Mouse (Mus musculus): ENCODE data around the gene Tnfrsf8. TPM values are rescaled to one million over a fixed set of nuclear protein-coding genes. Genes with fewer than 3 reads are reported as not detected.
"Not testable (repeated sequence)": the region's sequence is repeated elsewhere in the genome, so short reads cannot be mapped to it uniquely, and the experiment has no call there.

Tnfrsf8 gene
- total RNA-seq, 2 experiments from 2014 or later = 1.7 to 1.9 TPM

DNA sequence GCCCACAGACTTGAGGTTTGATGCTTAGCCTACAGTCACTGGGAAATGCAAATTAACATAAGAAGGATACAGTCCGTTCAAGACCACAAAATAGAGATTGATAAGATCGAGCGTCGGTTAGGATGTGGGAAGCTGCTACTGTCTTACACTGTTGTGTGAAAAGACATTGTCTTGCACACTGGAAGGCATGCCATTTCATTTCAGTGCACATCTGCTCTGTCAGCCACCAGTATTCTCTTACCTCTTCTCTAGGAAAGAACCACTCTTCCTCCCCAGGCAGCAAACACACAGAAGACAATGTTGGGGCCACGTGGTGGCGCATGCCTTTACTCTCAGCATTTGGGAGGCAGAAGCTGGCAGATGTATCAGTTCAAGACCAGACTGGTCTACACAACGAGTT is 2.4 kb downstream of the Tnfrsf8 start:
- no peak for DNase-seq (ENCODE audit: low spot score in 2 of 2)

DNA sequence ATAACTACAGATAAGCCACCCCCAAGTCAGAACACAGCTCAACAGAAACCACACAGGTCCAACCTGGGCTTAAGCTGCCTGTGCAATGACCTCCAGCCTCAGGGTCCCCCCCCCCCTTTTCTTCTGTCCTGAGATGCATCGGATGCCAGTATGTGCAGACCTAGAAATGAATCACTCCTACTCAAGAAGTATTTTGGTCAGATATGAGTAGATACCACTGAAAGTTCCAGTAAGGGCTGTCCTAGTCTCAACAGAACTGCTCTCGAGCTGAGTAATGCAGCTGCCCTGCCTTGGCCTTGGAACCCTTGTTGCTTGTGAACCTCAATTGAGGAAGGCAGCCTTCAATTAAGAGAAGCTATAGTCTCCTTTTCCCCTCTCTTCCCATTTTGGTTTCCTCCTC is 4.1 kb downstream of the Tnfrsf8 start:
- no peak for DNase-seq (ENCODE audit: low spot score in 2 of 2)

DNA sequence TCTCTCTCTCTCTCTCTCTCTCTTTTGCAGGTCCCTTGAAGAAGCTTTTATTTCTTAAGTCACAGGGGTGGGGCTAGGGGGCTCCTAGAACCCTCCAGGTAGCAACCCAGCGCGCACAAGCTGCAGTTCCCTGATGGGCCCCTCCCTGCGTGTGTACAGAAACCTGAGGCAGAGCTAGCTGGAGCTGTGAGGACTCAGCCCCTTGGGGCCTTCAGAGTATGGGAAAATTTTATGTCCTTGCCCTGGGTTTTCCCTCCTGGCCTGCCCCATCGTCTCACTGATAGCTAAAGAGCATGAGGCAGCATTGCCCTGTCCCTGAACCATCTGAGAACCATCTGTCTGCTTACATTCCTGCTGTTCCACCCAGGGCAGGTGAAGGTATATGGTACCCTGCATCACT is 8.5 kb downstream of the Tnfrsf8 start:
- no peak for DNase-seq (ENCODE audit: low spot score in 2 of 2)

DNA sequence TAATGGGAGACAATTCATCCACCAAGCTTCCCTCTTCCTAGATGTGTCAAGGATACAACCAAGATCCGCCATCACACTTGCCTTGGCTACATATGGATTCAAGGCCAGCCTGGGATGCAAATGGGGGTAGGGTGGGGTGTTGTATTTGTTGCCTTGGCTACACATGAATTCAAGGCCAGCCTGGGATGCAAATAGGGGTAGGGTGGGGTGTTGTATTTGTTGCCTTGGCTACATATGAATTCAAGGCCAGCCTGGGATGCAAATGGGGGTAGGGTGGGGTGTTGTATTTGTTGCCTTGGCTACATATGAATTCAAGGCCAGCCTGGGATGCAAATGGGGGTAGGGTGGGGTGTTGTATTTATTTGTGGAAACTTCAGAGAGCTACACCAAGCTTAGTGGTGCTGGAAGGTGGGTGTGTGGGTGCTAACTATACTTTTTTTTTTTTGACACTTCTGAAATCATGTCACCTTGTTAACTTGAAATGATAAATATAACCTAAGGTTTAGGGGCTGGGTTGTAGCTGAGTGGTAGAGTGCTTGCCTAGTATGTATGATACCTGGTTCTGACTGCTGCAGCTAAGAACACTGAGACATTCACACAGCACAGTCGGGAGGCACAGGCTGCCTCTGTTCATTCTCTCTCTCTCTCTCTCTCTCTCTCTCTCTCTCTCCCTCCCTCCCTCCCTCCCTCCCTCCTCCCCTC is 9.2 kb downstream of the Tnfrsf8 start:
- not testable (repeated sequence) for DNase-seq (ENCODE audit: low spot score in 2 of 2)

DNA sequence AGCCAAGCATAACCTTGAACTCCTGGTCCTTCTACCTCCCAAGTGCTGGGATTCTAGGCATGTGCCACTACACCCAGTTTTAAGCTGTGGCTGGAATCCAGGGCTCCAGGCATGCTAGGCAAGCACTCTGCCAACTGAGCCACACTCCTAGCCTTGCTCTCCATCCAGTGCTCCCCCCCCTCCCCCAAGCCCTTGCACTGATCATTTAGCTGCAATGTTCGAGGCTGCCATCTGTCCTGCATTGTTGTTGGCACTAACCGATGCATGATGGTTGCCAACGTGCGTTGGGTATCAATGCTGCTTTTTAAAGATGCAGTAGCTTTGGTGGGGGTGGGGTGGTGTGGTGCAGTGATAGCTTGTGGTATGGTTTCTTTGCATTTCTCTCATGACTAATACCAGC is 10.9 kb downstream of the Tnfrsf8 start:
- DNase-seq (ENCODE audit: low spot score in 2 of 2) = no peak

DNA sequence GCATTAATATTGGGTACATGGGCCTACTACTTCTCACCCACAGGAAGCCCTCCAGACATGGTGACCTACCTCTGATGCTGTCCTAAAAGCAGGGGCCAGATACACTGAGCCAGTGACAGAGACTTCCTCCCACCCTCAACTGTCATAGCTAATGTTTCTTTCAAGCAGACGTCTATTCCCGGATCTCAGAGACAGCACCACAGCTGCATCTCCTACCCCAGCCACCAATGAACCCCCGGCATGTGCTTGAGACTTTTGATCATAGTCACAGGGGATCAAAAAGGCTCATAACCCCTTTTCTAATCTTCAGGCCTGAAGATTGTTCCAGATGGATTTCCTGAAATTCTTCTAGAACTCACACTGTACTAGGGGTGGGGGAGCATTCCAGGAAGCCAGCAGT is 12.9 kb downstream of the Tnfrsf8 start:
- no peak for DNase-seq (ENCODE audit: low spot score in 2 of 2)

DNA sequence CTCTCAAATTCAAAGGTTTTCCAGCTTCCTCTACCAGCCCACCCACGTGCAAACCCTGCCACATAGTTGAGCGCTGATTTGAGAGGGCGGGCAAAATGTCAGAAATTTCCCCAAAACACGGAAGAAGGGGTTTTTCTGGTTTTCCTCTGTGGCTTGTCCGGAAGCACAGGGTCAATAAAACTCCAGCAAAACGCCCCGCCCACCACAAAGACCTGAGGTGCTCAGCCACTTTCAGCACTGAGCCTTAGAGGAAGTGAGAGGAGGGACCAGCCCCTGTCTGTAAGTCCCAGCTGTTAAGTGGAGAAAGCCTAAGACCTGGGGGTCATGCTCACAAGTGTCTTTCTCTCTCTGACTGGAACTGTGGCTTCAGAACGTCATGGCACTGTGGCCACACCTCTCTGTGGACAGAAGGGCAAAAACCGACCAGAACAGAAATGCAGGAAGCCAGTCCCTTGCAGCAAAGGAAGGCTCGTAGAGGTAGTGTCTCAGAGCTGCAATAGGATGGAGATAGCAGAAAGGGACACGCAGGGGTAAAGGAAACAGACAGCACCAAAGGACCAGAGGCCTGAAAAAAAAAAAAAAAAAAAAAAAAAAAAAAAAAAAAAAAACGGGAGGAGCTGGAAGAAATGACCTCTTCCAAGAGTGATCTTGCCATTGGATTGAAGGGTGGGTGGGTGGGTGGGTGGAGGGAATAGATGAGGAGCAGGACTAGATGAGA is 14.6 kb downstream of the Tnfrsf8 start:
- DNase-seq (ENCODE audit: low spot score in 2 of 2) = no peak

DNA sequence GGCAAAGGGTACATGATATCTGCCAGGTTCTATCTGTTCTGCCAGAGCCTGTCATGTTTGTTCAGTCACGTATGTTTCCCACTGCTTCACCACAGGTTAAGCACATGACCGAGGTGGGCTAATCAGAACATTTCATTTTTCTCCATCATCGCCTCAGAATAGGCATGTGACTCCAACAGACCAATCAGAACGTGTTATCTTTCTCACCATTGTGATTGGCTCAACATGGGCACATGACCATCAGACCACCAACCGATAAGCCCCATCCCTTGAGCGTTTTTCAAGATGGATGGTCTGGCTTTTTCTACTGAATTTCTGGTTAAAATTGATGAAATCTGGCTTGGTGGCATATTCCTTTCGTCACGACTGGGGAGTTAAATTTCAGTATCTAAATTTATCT is 15.6 kb downstream of the Tnfrsf8 start:
- DNase-seq (ENCODE audit: low spot score in 2 of 2) = no peak

DNA sequence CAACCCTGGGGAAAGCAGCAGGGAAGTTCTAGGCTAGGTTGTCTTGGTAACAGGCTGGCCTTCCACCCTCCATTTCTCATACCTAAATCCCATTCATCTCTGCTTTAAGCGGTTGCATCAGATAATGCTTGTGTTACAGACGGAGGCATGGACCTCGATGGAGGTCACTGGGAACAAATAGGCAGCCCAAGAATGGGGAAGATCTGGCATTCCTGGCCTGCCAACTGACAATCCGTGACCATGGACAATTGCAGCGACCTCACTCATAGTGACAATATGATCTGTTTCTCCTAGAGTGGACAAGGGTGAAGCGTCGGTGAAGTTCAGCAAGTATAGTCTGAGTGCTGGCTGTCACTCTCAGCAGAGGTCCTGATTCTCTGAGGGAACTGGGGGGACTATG is 16.1 kb downstream of the Tnfrsf8 start:
- DNase-seq (ENCODE audit: low spot score in 2 of 2) = no peak

DNA sequence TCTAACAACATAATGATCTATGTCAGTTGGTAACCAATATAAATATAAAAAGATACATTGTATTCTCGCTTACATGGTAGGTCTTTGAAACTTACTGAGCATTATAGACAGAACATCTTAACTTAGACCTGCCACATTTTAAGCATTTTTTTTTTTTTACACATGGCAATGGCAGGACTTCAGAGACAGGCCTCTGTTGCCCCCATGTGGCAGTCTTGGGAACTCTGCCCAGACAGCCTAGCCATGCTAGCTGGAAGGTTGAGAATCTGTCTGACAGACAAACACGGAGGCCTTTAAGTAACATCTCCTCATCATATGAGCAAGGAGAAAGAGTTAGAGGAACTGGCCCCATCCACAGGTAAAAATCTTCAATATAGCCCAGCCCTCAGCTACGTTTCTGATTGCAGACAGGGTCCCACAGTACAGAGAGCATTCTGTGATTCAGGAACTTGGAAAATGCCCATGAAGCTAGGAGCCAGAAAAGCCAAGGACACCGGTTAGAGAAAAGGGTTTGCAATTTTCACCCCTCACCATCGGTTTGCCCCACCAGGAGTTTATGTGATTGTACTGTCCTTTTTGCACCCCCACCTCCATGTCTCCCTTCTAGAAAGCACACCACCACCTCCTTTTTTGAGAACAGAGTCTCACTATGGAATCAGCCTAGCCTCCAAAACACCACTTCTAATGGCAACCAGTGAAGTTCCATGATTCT is 19.2 kb downstream of the Tnfrsf8 start:
- peak; percentile 60 to 70 for DNase-seq (ENCODE audit: low spot score in 2 of 2)

DNA sequence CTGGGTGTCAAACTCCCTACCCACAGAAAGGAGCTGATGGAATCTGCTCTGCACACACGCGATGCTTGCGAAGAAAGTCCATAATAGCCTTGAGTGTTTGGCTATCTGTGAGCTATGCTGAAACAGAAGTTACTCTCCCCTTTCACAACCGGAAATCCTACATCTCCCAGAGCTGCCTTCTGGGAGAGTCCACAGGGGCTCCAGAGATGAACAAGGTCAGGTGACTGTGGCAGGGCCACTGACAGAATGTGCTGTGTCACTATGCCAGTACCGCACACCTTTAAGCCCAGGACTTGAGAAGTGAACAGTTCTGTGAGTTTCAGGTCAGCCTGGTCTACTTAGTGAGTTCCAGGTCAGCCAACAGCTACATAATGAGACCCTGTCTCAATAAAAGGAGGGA is 20.4 kb downstream of the Tnfrsf8 start:
- DNase-seq (ENCODE audit: low spot score in 2 of 2) = no peak

DNA sequence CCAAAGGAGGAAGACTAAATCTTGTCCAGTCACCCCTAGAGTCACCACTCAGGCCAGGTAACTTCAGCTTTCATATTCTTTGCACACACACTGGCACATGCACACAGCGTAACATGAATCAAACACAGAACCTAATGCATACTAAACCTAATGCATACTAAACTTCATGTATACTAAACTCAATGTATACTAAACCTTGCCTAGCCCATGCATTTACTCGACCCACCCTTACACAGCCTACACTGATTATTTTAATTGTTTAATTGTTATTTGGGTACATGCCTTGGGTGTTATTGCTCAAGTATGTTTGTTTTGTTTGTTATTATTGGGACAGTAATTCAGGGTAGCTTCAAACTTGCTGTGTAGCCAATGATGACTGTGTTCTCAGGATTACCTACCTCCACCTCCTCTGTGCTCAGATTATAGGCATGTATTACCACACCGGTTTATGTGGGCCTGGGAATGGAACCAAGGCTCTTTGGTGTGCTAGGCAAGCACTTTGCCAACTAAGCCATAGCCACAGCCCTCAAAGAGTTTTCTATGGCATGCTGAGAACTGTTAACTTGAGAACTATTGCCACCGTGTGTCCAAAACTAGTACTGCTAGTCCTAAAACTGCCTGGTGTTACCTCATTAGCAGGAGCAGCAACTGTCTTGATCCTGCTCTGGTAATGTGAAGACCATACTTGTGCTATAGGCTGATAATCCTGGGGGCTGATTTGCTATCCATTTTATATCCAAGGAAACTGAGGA is 28.4 kb downstream of the Tnfrsf8 start:
- DNase-seq (ENCODE audit: low spot score in 2 of 2) = peak; percentile 68 to 77

DNA sequence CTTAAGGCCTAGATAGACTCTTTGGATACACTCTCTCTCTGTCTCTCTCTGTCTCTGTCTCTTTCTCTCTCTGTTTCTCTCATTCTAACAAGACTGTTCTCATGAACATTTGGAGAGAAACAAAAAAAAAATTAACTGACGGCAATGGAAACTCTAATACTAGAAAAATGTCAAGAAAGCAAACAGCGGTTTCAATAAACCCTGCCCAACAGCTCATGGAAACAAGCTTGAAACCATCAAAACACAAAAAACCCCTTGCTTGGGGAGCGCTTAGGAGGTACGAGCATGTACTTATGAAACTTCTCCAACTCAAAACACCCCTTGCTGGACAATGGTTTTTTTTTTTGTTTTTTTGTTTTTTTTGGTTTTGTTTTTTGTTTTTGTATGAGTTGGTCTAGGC is 30.3 kb downstream of the Tnfrsf8 start:
- no peak for DNase-seq (ENCODE audit: low spot score in 2 of 2)

DNA sequence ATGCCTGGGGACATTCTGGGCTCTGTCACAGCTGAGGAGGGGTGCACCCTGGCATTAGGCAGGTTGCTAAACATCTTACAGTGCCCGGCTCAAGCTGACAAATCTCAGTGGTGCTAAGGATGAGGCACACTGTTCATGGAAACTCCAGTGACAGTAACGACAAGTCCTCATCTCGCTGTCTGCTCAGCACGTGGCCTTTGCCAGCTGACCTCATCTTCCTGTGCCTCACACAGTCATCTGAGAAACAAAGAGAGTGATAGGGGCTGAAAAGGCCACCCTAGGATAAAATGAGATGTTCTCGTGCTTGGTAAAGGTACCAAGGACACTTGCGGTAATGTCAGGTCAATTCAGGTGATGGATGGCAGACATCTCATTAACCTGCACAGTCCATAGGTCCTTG is 31.5 kb downstream of the Tnfrsf8 start:
- DNase-seq (ENCODE audit: low spot score in 2 of 2) = no peak

DNA sequence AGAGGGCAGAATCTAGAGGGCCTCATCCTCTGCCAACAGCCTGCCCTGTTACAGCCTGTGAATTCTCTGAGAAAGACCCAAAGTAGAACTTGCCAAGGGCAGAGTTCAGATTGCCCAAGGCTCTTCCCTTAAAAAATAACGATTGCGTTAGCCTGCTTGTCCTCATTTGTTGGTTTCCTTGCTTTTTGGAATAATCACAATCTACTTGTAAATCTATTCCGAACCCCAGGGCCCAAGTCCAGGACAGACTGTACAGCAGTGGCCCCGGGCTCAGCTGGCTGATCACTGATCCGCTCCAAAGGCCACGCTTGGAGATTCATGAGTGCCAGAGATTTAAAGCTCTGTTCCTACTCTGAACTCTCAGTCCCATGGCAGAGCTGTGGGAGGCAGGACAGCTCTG is 34.0 kb downstream of the Tnfrsf8 start:
- DNase-seq (ENCODE audit: low spot score in 2 of 2) = no peak

DNA sequence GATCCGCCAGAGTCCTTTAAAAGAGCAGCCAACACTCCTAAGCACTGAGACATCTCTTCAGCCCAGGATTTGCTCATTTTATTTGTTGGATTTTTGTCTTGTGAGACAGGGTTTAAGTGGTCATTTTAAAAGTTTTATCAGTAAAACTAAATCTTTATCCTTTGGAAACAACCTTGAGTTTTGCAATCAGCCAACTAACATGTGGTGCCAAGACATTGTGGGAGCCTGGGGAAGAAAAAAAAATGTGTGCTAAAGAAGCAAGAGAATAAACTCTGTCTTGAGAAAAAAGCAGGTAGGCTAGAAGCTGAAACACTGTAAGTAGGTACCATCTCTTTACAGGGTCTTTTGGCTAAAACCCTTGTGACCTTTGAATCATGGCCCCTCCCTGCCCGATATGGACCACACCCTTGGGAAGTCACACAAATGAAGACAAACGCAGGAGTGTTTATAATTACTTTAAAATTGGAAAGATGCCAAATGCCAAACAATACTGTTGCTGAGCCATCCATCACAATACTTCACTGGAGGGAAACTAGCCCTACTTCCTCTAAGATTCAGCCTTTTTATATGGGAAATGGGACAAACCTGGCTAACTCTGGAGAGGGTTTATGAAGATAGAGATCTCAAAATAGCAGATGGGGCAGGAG is 36.1 kb downstream of the Tnfrsf8 start:
- no peak for DNase-seq (ENCODE audit: low spot score in 2 of 2)

DNA sequence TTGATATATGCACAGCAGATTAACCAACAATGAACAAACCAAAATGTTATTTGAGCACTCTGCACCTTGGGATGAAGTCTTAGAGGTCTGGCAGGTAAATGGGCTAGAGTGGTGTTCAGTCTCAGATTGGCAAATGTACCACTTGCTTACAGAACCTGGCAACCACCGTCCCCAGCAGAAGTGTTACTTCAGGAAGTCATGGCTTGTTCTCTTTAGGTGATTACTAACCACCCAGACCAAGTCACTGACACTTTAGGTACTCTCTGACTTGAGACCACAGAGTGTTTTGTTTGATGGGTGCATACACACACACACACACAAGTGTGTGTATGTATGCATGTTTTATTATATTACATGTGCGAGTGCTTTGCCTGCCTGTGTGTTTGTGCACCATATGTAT is 36.7 kb downstream of the Tnfrsf8 start:
- DNase-seq (ENCODE audit: low spot score in 2 of 2) = no peak

DNA sequence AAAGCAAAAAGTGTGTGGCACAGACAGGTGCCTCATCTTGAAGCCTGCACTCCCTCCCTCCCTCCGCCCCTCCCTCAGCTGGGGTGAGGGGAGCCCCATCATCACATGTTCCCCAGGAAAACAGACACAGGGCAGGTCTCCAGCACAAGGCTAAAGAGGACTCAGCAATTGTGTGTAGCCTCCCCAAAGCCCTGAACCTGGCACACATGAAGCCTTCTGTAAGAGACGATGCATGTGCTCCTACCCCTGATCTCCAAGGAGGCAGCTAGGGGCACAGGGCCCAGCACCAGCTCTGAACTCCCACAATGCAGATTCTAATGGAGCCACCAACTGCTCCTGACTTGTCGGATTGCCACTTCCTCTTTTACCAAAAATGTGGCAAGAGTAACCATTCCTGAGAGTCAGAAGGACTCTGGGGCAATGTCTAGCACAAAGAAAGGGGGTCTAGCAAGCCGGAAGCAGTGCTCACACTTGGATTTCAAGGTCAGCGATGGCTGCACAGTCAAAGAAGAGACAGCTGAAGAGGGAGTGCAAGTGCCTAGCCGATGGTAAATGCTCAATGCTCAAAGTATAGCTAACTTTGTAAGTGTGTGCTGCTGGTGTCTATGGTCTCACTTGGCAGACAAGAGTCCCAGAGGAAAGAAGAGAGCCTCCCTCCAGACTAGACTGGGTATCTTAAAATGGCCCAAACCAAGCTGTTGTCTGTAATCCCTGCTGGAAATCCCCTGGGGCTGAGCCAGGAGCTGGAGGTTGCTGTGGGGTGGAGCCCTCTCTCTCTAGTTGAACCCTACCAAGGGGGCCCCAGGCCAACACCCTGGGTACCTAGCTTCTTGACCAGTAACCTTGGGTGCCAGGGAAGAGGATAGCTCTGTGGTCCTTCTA is 38.4 kb downstream of the Tnfrsf8 start:
- no peak for DNase-seq (ENCODE audit: low spot score in 2 of 2)

DNA sequence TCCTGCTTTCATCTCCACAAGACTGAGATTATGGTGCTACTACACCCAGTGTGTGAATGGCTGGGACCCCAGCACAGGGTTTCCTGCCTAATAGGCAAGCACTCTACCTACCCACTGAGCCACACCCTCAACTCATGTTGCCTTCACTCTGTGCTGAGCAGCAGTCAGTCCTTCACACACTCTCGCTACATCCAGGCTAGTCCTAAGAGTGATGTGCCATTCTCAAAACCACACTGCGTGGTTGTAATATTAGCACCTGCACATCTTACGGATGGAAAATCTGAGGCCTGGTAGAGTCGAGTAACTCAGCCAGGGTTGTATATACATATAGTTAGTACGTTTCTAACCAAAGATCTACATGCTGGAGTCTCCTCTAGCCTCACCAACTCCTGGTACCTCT is 40.1 kb downstream of the Tnfrsf8 start:
- DNase-seq (ENCODE audit: low spot score in 2 of 2) = no peak

DNA sequence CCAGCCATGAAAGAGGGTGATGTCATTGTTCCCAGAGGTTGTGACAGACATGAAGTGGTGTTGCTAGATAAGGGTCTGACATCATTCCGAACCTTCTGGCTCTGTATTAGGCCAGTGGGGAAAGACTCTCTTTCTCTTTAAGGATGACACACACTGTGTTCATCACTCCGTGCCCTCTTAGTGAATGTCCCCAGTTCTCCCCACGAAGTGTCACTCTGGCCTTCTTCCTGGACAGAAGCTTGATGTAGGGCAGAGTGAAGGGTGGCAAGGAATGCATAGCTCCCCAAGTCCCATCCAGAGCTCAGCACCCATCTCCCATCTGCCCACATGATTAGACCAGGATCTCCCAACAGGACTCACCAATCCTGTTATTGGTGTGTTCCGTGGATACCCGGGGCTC is 41.0 kb downstream of the Tnfrsf8 start:
- DNase-seq (ENCODE audit: low spot score in 2 of 2) = no peak

All from left cerebral cortex, adult 18-20 months (tissue).